Mouse (Mus musculus) urinary bladder, adult 2 months (tissue): Measurements from ENCODE around the gene 6430571L13Rik. TPM values are rescaled to one million over a fixed set of nuclear protein-coding genes. Genes with fewer than 3 reads are reported as not detected.

Experiments used
- DNase-seq: peaks from one replicate; pipeline ENCODE4 v3.0.0; 2022; ENCODE audit warnings: low spot score
- polyA plus RNA-seq: library from polyadenylated mRNA; depleted of rRNA; stranded (reverse); fragments of >200 nt; gene quantifications from 2 replicates; pipeline ENCODE4 v1.2.3, GENCODE M21; 2012

The 6430571L13Rik gene
- polyA plus RNA-seq, 1 experiment: 1.9 TPM

DNA sequence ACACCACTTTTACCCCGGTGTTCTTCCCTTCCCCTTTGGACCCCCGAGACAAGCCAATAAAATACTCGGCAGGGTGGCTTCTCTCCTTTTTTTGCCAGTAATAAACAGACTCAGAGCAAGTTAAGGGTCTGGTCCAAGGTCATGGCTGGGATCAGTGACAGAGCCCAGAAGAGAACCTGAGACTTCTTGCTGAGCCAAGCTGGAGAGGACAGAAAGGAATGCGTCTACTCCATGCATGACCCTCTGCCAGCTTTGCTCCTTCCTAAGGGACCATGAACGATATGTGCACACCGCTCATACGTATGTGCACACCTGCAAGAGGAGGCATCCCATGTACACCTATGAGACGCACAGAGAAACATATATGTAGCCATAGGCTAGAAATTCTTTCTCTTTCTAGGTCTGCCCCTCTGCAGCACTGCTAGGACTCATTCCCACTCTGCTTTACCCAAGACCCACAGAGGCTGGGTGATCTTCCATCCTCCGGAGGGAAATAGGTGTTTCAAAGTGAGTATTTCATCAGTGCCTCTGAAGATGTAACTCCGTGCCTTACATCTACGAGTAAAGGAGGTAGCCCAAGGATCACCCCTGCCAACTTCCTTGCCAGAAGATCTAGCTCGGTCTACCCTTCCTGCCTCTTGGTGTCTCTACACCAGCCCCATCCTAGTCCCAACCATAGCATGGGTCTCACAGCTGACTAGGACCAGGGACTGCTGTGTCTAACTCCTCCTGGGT lies 676 bp downstream of the 6430571L13Rik start:
- DNase-seq: no peak

DNA sequence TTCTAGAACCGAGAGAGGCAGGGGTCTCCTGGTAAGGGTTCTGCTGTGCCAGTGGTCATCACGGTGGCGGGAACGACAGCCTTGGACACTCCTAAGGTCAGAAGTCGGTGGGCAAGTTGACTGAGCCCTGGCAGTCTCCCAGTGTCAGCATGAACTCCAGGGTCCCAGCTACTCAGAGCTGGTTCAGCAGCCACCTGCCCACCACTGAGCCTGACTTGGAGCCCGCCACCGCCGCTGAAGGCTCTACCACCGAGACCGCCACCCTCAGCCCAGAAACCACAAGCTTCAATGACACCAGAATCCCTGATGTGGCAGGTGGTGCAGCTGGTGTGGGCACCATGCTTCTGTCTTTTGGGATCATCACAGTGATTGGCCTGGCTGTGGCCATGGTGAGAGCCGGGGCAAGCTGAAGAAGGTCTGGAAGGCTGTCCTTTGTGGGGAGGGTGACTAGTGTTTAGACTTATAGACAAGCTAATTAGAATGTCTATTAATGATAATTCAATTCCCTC lies 1.9 kb downstream of the 6430571L13Rik start:
- DNase-seq: no peak

DNA sequence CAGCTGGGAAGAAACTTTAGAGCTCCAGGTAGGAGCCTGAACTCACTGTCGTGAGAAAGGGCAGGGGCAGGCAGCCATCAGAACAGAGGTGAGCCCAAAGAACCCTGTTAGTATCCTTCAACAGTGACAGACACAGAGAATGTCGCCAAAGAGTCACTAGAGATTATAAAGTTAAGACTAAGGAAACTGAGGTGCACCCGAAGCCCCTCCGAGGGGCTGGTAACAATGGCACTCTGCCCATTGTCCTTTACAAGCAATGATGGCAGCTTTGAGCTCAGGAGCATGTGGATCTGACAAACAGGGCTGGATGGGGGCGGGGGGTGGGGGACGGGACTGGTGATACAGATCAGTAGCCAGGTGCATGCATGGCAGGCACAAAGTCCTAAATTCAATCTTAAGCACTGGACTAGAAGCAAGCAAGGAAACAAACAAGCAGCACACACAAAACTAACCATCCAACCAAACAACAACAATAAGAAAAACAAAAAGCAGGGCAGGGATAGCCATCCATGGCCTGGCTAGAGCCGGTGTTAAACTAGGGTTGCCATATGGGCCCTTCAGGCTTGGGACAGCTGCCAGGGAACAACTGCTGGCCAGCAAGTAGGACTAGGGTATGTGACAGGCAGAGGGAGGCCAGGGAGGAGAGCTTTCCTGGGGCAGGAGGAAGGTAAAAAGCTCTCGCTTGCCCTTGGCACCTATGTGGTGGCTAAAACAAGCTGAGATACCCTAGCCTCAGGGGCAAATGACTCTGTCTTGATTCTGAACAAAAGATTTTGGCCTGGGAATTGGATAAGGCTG lies 2.9 kb downstream of the 6430571L13Rik start:
- DNase-seq: no peak

DNA sequence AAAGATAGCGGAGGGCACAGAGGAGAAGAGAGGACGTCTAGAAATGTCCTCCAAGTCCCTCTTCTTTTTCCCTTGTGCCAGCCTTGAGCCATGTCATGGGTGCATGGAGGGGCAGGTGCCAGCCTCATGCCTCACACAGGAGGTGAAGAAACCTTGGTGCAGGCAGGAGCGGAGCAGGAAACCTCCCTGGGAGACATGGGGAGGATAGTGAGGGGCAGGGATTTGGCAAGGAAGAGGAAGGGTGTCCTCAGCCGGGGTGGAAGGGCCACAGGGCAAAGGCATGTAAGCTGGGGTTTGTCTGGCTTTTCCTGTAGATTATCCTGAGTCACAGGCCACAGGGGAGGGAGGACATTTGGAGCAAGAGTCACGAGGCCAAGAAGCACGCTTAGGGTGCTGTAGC lies 3.6 kb downstream of the 6430571L13Rik start:
- DNase-seq: no peak

DNA sequence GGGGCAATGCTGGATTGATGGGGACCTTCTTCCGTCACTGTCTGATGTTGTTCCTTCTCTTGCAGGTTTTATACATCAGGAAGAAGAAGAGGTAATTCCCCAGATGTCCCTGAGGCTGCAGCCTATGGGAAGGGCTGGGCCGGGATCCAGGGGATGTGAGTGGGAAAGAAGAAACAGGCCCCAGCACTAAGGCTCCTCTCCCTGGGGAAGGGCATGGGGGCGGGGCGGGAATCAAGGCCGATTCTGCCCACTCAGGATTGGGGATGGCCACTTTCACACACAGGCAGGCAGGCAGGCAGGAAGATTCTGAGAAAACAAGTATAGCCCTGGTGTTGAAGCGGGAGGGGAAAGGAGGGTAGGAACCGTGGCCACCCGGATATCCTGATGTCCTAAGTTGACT lies 5.7 kb downstream of the 6430571L13Rik start:
- DNase-seq: no peak

DNA sequence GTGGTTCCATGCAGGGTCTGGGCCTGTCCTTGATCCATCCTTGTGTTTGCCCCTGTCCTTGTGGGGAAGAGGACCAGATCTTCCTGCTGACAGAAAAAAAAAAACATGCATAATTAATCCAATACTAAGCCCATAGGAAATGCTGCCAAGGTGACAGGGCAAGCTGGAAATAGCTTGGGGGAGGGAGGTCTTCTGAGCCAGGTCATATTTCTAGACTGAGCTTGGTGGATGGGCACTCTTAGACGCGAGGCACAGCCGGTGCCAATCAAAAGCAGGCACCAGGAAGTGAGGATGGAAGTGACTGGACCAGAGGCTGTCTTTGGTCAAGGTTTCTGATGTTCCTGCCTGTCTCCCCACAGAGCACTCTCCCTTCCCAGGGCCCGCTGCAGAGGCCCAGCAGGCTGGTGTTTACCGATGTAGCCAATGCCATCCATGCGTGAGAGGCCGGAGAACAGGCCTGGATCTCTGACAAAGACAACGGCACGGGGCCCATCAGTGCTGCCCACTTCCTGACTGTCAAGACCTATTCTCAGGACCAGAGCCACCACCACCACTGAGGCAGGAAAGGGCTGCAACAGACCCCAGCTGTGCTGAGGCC lies 7.3 kb downstream of the 6430571L13Rik start:
- DNase-seq: no peak

DNA sequence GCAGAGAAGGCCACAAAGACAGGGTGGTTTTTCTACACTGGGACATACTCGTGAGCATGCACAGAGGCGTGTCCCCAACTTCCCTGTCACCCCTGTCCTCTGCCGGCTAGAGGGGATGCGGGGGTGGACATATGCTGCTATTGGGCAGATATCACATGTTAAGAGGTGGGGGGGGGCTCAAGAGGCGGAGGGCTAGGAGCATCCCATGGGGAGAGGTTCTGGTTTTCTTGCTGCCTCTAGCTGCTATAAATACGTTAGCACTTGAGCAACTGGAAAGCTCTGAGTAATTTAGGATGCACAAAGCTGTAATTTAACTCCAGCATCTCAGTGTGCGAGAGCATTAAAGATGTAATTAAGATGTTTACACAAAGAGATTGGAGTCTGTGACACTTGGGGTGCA lies 8.9 kb downstream of the 6430571L13Rik start:
- no peak for DNase-seq

DNA sequence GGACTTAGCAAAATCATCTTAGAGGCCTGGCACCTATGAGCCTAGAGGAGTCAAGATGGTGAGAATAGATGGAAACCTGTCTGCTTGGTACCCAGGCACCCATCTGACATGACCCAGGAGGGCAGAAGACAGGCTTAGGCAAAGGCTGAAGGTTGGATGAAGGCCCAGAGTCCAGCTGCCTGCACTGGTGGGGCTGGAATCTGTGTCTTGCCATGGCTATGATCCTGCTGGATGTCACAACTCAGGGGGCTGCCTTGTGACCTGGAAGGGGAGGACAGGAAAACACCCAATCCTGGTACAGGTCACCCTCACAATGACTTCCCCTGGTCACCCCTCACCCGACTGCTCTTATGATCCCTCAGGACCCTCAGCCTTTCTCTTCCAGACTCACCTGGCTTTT lies 14.4 kb downstream of the 6430571L13Rik start:
- no peak for DNase-seq

DNA sequence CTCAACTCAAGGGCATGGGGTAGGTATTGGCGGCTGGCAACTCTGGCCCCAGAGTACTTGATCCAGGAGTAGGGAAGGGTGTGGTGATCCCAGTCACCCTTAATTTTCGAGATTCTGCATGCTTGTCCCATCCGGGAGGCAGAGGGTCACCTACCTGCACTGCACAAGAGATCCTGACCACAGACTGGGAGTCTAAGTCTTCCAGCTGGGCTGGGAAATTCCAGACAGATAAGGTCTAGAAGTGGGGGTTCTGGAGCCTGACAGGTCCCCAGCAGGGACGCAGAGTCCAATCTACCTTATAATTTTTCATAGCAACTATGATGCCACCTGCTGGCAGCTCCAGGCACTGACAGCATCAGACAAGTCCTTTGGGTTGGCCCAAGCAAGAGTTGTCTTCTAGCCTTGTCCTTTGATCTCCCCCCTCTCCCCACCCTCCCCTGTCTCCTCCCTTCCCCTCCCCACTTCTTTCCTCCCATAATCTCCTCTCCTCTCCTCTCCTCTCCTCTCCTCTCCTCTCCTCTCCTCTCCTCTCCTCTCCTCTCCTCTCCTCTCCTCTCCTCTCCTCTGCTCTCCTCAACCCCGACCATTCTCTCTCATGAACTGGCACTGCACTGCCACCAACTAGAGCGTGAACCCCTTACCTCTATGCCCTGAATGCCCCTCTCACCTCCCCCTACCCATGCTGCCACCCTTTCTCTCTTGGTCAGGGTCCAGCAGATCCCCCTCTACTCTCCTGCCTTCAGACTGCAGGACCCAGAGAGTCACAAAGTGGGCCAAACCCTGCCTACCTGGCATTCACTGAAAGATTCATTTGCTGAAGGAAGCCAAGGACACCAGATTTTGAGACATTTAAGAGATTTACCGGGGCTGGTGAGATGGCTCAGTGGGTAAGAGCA lies 15.7 kb downstream of the 6430571L13Rik start:
- DNase-seq: no peak

DNA sequence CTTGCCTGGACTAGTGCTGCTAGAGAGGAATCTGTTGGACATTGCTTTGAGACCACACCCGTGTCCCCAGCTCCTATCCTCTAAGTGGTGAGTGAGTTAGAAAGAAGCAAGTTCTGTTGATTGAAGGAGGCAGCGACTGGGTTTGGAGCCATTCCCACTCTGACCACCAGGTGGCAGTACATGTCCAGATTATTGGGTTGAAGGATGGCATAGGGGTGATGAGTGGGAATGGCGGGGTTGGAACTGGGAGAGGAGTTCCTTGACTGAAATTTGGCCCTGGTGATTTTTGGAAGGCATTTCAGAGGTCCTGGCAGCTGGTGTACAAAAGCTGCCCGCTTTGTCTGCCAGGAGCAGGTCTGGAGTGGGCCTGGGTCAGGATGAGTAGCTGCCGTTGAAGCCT lies 17.2 kb downstream of the 6430571L13Rik start:
- peak; percentile 60 for DNase-seq

DNA sequence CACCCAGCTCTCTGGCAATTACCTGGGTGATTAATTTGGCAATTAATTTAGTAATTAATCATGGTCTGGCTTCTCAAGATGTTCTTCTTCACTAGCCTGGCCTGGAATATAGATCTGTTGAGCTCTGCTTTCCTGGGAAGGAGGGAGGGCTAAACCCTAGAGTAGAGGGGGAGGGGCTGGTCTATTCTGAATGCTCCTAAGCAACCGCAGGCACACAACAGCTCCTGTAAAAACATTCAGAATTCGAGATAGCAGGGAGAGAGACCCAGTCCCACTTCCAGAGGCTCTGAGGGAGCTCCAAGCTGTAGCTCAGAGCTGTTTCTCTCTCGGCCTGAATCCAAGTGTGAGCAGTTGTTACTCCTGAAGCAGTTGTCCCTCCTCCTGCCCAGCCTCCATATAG lies 20.6 kb downstream of the 6430571L13Rik start:
- no peak for DNase-seq

DNA sequence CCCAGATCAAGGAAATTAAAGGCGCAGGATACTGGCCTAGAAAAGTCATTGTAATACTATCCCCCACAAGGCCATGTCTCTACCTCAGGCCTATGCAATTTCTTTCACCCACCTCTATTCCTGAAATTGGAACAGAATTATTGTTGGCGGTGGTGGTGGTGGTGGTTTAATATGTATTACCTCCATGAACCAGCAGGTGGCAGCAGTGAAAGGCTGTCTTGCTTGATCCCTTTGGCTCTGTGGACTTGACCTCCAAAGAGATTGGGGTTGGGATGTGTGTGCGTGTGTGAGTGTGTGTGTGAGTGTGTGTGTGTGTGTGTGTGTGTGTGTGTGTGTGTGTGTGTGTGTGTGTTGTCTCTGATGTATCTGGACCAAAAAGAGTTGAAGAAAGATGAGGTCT lies 26.2 kb downstream of the 6430571L13Rik start:
- no peak for DNase-seq

DNA sequence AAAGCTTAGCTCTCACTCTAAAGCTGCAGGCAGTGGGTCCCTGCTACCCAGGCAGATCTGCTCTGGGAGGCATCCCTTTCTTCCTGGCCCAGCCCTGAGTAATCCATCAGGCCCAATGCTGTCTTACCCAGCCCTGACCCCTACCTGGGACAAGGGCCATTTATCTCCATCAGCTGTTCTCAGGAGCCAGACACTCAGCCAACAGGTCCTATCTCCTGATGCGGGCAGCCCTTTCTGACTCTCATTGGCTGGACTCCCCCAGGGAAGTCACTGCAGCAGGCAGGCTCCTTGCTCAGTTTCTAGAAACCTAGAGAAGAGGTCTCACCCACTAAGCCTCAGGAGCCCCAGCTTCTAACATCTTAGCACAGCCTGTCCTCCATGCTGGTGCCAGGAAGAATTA lies 27.9 kb downstream of the 6430571L13Rik start:
- no peak for DNase-seq

DNA sequence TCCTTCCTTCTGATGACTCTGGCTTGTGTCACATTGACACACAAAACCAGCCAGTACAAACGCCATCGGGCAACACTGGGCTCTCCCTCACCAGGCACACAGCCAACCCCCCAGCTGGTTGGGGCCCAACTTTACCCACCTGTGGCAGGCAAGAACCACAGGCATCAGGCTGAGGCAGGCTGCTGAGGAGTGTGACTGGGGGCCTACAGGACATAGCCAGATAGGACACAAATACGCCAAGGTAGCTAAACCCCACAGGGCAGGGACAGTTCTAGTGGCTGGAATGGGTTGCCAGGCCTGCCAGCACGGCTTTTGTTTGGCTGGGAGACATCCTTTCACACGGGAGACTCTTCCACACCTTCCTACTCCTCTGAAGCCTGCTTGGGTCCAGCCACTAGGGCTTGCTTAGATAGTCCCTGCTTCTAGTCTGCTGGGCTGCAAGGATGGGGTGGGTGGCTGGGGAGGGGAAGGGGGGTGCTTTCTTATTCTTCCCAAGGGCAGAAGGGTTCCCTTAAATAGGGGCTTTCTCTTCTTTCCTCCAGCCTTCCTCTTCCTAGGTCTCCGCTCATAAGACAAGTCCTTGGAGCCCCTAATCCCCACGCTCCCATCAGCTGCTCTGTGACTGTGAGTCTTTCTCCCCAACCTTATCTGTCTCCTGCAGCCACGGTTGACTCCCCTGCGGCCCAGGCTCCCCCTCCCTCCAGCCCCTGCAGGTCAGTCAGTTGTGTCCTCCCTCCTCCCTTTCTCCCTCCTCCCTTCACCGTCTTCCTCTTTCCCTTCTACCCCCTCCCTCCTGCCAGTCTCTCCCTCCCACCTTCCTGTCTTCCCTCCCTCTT lies 29.1 kb downstream of the 6430571L13Rik start:
- DNase-seq: no peak

DNA sequence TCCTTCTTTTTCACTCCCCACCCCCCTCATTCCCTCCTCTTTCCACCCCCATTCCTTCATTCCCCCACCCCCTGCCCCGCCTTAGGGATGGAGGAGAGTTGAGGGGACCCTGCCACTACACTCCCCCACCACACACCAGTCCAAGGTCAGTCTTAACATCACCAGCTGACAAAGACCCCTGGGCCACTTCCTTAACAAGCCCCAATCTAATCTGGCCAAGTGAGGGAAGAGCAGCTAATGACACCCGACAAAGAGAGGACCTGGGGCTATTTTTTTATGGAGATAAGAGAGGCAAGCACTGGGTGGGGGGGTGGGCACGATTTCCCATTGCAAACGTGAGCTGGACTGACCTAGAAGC lies 29.7 kb downstream of the 6430571L13Rik start:
- no peak for DNase-seq

DNA sequence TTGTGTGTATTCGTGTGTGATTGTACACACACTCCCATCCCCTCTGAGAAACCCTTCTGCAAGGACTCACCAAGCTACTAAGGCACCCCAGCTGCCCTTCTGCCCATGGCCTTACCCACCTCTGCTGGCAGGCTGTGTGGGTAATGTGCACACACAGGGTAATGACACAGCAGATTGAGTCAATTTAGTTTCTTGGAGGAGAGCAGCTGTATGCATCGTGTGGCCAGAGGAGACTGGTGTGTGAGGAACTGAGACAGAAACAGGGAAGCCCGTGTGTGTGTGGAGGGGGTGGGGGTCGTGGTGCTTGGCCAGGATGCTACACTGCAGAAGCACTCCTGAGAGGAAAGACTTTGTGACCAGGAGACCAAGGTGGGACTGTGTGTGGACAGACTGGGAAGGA lies 32.0 kb downstream of the 6430571L13Rik start:
- no peak for DNase-seq

DNA sequence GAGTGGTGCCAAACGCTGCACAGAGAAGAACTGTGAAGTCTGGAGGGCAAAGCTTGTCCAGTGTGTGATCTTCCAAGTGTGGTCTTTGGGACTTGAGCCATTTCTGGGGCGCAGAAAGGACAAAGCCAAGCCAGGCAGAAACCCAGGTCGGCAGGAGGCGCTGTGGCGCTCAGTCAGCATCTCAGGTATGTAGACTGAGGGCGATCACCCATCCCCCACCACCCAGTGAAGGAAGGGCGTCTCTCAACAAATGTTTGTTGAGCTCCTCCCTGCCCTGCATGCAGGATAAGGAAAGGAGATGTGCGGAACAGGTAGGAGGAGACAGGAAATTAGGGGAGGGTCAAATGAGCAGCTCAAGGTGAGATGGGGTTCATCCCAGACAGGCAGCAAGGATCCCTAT lies 34.2 kb downstream of the 6430571L13Rik start:
- no peak for DNase-seq

DNA sequence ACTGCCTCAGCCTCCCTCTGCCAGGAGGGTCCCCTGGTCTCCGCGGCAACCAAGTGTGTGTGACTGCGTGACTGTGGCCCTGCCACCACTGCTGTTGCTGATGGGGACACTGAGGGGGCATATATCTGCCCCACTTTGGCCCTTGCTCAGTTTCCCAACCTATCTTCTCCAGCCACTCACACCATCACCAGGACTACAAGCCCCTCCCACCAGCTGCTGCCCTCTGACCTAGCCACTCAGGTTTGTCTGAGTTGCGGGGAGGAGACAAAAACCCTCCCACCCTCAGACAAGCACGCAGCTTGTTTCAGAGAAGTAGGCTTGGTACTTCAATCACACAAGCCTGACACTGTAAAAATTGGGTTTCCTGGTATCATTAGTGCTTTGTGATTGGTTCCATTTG lies 35.0 kb downstream of the 6430571L13Rik start:
- no peak for DNase-seq

DNA sequence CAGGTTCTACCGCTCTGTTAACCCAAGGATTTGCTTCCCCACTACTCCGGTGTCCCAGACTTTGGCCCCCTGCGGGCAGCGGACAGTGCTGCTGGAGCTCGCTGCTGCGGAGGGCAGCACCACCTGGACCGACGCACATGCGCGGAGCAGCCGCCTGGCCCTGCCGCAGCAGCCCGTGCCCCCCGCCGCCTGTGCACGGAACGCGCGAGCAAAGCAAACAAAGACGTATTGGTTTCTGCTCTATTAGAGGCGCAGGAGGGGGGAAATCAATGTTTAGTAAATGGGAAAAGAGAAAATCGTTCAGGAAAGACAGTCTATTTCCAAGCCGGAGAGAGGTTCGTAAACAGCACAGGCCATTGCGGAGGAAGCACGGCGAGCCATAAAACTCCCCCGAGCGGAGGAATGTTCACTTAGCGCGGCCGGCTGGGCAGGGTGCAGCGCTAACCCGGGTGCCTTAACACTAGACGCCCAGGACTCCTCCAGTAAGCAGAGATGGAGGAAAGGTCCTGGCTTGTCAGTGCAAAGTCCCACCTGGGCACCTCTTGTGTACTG lies 37.6 kb downstream of the 6430571L13Rik start:
- no peak for DNase-seq

DNA sequence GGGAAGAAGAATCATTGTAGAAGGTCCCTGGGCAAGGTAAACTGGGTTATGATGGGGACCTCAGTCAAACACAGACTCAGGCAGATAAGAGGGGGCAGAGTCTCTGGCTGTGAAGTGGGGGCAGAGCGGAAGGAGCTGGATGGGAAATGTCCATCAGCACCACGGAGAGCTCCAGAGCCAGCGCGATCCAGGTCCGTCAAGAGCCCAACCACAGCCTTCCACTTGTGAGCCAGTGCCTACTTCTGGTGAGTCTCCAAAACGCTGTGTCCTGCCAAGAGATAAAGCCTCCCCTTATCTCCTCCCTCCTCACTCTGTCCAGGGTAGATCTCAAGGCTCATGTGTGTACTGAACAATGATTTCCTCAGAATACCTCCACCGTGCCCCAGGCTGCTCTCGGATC lies 41.3 kb downstream of the 6430571L13Rik start:
- DNase-seq: no peak

DNA sequence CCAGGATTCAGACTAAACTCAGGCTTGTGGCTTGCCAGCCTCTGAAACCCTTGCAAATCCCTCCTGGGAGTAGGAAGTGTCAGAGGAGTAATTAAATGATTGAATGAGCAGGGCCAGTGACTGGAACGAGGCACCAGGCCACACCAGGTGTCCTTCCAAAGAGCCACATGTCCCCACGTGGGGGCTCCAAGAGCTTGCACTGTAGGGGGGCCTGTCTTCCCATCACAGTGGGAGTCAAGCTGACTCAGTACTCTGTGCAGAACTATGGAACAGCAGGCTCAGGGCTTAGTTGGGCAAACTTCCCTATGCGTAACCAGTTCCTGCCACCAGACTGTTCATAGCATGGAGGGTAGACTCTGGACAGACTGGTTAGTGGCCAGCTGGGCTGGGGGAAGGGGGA lies 44.0 kb downstream of the 6430571L13Rik start:
- DNase-seq: no peak
